Mouse (Mus musculus) C2C12 (cell line): ENCODE results near the gene Kcnc1. TPM values are rescaled to one million over a fixed set of nuclear protein-coding genes. Genes with fewer than 3 reads are reported as not detected.

Source experiments
- H3K27me3 ChIP-seq: one replicate; pipeline ENCODE4 v1.6.1; 2011; ENCODE audit not compliant: control insufficient read depth, insufficient read depth, insufficient read length
- H3K36me3 ChIP-seq: one replicate; pipeline ENCODE4 v1.6.1; 2011; ENCODE audit not compliant: control insufficient read depth, insufficient read depth
- H3K4me3 ChIP-seq: one replicate; pipeline ENCODE4 v1.5.1; 2011; ENCODE audit warnings: mild to moderate bottlenecking, control low read depth; ENCODE audit not compliant: poor library complexity, insufficient read depth, severe bottlenecking
- H3K79me2 ChIP-seq: one replicate; pipeline ENCODE4 v1.6.1; 2011; ENCODE audit not compliant: control insufficient read depth, insufficient read depth
- H3K79me3 ChIP-seq: one replicate; pipeline ENCODE4 v1.6.1; 2011; ENCODE audit warnings: low read depth, control low read depth
- H3ac ChIP-seq: one replicate; pipeline ENCODE3; 2011; ENCODE audit warnings: low read depth; ENCODE audit not compliant: control insufficient read depth, insufficient read length
- CEBPB ChIP-seq: IDR thresholded peaks from one replicate; pipeline ENCODE4 v1.6.1; 2011; ENCODE audit warnings: low read depth, mild to moderate bottlenecking, control low read depth, moderate library complexity
- CTCF ChIP-seq: IDR thresholded peaks from one replicate; pipeline ENCODE4 v1.5.1; 2011; ENCODE audit not compliant: control insufficient read depth, insufficient read depth, insufficient read length
- FOSL1 ChIP-seq: IDR thresholded peaks from one replicate; pipeline ENCODE4 v1.8.0; 2011; ENCODE audit warnings: mild to moderate bottlenecking, low read length; ENCODE audit not compliant: poor library complexity, insufficient read depth, severe bottlenecking
- MAX ChIP-seq: IDR thresholded peaks from one replicate; pipeline ENCODE4 v1.6.1; 2011; ENCODE audit warnings: mild to moderate bottlenecking, control low read depth
- MYOD1 ChIP-seq: IDR thresholded peaks from one replicate; pipeline ENCODE4 v1.6.1; 2011; ENCODE audit warnings: low read depth; ENCODE audit not compliant: control insufficient read depth, insufficient read length
- MYOG ChIP-seq: IDR thresholded peaks from one replicate; pipeline ENCODE4 v1.6.1; 2011; ENCODE audit not compliant: control insufficient read depth, insufficient read length; ENCODE audit errors: extremely low read depth
- USF1 ChIP-seq: IDR thresholded peaks from one replicate; pipeline ENCODE4 v1.6.1; 2011; ENCODE audit warnings: low read depth, mild to moderate bottlenecking, control low read depth, moderate library complexity
- polyA plus RNA-seq: library from polyadenylated mRNA; unstranded; fragments of >200 nt; fragmentation: generic; extraction: Trizol; gene quantifications from one replicate; pipeline ENCODE4 v1.2.1, GENCODE M21; 2012; ENCODE audit warnings: missing spikeins

Gene Kcnc1
- polyA plus RNA-seq, 1 experiment = 0.01 TPM

DNA sequence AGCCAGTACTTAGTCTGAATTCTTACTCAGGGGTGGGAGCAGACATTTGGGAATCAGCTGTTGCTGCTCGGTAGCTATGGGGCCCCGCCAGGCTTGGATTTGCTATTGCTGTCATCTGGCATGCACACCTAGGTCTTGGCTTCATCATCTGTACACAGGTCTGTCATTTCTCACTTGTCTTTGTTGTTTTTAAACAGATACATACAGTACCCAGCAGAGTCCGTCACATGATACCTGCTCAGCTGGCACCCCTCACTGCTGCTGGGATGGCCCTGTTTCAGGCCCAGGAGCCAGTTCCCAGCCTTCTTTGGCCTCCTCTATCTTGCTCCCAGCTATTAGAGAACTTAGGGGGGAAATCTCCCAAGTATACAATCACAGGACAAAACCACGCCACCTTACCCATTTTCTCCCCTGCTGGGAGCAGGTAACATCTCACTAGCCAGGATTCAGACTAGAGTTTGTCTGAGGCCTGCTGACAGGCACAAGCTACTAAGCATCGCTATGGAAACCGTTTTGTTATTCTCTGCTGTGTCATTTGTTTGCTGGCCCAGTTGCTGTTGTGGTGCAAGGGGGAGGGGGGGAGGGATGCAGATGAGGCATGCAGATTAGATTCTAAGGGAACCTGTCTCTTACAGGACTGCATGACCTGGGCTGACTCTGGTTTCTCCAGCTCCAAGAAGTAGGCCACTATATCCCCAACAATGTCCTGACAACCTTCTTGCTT, 52.8 kb downstream of the Kcnc1 start:
- no peak overlapping the region for H3ac ChIP-seq
- H3K79me3 ChIP-seq = no peaks in the 10 kb centered on the region
- H3K79me2 ChIP-seq = no peaks in the 10 kb centered on the region
- no peaks in the 10 kb centered on the region for H3K36me3 ChIP-seq
- H3K4me3 ChIP-seq = no peak overlapping the region
- TF ChIP-seq CEBPB (no peak), CTCF (no peak), MAX (no peak), USF1 (no peak)
- H3K27me3 ChIP-seq = peaks cover 30% of the 10 kb centered on the region

DNA sequence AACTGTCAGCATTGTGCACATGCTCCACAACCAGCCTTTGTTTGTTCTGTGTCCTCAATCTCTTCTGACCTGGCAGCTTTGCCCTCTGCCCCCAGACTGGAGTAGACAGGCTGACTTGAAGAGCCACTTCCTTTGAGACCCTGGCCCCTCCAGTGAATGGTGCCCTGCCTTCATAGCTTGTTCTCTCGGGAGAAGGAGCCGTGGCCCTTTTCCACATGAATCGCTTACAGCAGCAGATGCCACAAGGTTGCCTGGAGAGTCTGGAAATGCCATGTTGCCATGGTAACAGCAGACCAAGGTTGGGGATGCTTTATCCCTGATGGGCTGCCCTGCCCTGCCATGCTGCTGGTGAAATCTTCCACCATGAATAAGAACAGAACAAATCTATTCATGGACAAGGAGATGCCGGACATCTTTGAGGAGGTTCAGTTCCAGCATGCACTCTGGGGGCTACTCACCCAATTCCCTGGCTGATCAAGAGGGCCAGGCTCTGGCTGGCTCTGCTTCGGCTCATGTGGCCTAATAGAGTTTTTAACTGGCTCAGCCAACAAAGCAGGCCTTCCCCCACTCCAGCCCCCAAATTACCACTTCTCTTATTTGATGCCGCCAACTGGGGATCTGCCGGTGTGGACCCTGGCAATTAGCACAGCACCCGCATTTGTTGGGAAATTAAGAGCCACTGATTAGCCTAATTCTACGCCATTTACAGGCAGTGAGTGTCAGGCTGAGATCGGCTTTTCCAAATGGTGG, 57.8 kb downstream of the Kcnc1 start:
- Histone ChIP-seq H3ac (no peak overlapping the region), H3K36me3 (no peaks in the 10 kb centered on the region), H3K4me3 (no peak overlapping the region), H3K27me3 (peaks cover 15% of the 10 kb centered on the region), H3K79me3 (no peaks in the 10 kb centered on the region), H3K79me2 (no peaks in the 10 kb centered on the region)
- no peak for TF ChIP-seq FOSL1
- no peak for TF ChIP-seq CEBPB
- no peak for TF ChIP-seq MYOG
- TF ChIP-seq CTCF = no peak
- no peak for TF ChIP-seq USF1
- TF ChIP-seq MYOD1 = no peak
- no peak for TF ChIP-seq MAX

DNA sequence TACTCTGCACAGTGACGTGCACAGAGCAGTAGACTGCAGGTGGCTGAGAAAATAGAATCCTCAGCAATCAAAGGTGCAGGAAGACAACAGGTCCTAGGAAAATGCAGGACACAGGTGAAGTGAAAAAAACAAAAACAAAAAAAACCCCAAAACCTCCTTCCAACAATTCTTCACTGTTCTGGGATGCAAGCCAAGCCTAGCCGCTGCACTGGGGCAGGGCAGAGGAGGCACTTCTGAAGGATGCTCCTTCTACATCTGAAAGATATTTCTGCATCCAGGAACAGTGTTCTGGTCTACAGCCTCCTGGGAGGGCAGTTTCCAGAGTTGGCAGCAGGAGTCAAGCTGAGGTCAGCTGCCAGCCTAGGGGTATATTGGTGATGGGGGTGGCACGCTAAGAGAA, 61.6 kb downstream of the Kcnc1 start:
- Histone ChIP-seq H3ac (no peak overlapping the region), H3K79me3 (no peaks in the 10 kb centered on the region), H3K27me3 (peaks cover 15% of the 10 kb centered on the region), H3K79me2 (no peaks in the 10 kb centered on the region), H3K4me3 (no peak overlapping the region), H3K36me3 (no peaks in the 10 kb centered on the region)
- no peak for TF ChIP-seq MYOD1
- TF ChIP-seq USF1 = no peak
- TF ChIP-seq CEBPB = no peak
- TF ChIP-seq CTCF = no peak
- no peak for TF ChIP-seq MYOG
- TF ChIP-seq FOSL1 = no peak
- TF ChIP-seq MAX = no peak

GRCm38 (mm10) chr7:46459200-46459599, 62.9 kb downstream of the Kcnc1 start:
- H3K36me3 ChIP-seq = no peaks in the 10 kb centered on the region
- no peaks in the 10 kb centered on the region for H3K79me2 ChIP-seq
- TF ChIP-seq MYOG = no peak
- no peak for TF ChIP-seq FOSL1
- TF ChIP-seq MAX = no peak
- no peak for TF ChIP-seq CTCF
- no peak for TF ChIP-seq CEBPB
- no peak for TF ChIP-seq MYOD1
- TF ChIP-seq USF1 = no peak
- no peak overlapping the region for H3ac ChIP-seq
- peaks cover 15% of the 10 kb centered on the region for H3K27me3 ChIP-seq
- H3K79me3 ChIP-seq = no peaks in the 10 kb centered on the region
- no peak overlapping the region for H3K4me3 ChIP-seq

GRCm38 (mm10) chr7:46459605-46460245, 63.4 kb downstream of the Kcnc1 start:
- H3K79me2 ChIP-seq = no peaks in the 10 kb centered on the region
- no peak overlapping the region for H3K4me3 ChIP-seq
- H3K36me3 ChIP-seq = no peaks in the 10 kb centered on the region
- H3K27me3 ChIP-seq = peaks cover 12% of the 10 kb centered on the region
- no peaks in the 10 kb centered on the region for H3K79me3 ChIP-seq
- H3ac ChIP-seq = no peak overlapping the region
- no peak for TF ChIP-seq MYOG
- no peak for TF ChIP-seq CTCF
- no peak for TF ChIP-seq CEBPB
- TF ChIP-seq USF1 = no peak
- TF ChIP-seq MYOD1 = no peak
- TF ChIP-seq MAX = no peak
- no peak for TF ChIP-seq FOSL1

DNA sequence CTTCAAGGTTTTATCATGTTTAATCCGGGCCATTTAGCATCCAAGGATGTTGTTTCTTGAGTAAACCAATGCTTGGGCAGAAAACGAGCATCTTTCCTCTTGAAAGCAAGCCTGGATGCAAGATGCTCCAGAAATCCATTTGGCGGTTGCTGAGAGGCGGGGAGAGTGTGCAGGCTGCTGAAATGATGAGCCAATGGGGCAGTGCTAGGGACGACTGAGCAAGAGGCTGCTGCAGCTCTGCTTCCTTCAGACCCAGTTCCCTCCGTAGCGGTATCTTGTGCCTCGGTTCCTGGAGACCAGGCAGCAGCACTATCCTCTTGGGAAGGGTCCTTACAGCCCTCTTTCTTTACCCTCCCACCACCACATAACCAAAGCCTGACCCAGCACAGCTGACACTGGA, 66.0 kb downstream of the Kcnc1 start:
- no peak overlapping the region for H3K4me3 ChIP-seq
- no peak for TF ChIP-seq USF1
- no peak for TF ChIP-seq CTCF
- no peak for TF ChIP-seq MYOG
- TF ChIP-seq MYOD1 = no peak
- H3K36me3 ChIP-seq = no peaks in the 10 kb centered on the region
- no peak overlapping the region for H3ac ChIP-seq
- no peaks in the 10 kb centered on the region for H3K79me3 ChIP-seq
- peaks cover 9% of the 10 kb centered on the region for H3K27me3 ChIP-seq
- no peaks in the 10 kb centered on the region for H3K79me2 ChIP-seq
